Mouse (Mus musculus) midbrain, embryonic 11.5 days (tissue): ENCODE data around the gene Zfp326. TPM values are rescaled to one million over a fixed set of nuclear protein-coding genes. Genes with fewer than 3 reads are reported as not detected.

Experiments used
- ATAC-seq: fragments of 200-750 bp; cut with Nextera tagmentation; 2 replicates; pipeline ENCODE4 v1.8.0; 2017; ENCODE audit warnings: moderate TSS enrichment, moderate library complexity; ENCODE audit not compliant: low FRiP score
- DNase-seq: peaks from one replicate; pipeline ENCODE4 v3.0.0; 2015; ENCODE audit warnings: low spot score; ENCODE audit errors: missing footprints
- H3K27ac ChIP-seq: fragments of 300-500 bp; sonication (generic); 2 replicates; pipeline ENCODE4 v1.5.1; 2014; ENCODE audit warnings: low read depth, low read length
- H3K27me3 ChIP-seq: fragments of 300-500 bp; sonication (generic); 2 replicates; pipeline ENCODE4 v1.6.1; 2014; ENCODE audit warnings: mild to moderate bottlenecking, low read length, moderate library complexity, mixed read lengths; ENCODE audit not compliant: control insufficient read depth, insufficient read depth
- H3K36me3 ChIP-seq: fragments of 300-500 bp; sonication (generic); 2 replicates; pipeline ENCODE4 v1.6.1; 2014; ENCODE audit warnings: mild to moderate bottlenecking, low read length, moderate library complexity, mixed read lengths; ENCODE audit not compliant: control insufficient read depth, insufficient read depth
- H3K4me1 ChIP-seq: fragments of 300-500 bp; sonication (generic); 2 replicates; pipeline ENCODE4 v1.6.1; 2014; ENCODE audit warnings: low read length; ENCODE audit not compliant: control insufficient read depth, insufficient read depth
- H3K4me2 ChIP-seq: fragments of 300-500 bp; sonication (generic); 2 replicates; pipeline ENCODE4 v1.6.1; 2014; ENCODE audit warnings: mild to moderate bottlenecking, moderate library complexity
- H3K4me3 ChIP-seq: fragments of 300-500 bp; sonication (generic); 2 replicates; pipeline ENCODE4 v1.5.1; 2014; ENCODE audit warnings: low read depth, low read length
- H3K9ac ChIP-seq: fragments of 300-500 bp; sonication (generic); 2 replicates; pipeline ENCODE4 v1.6.1; 2014; ENCODE audit warnings: low read length
- H3K9me3 ChIP-seq: fragments of 300-500 bp; sonication (generic); 2 replicates; pipeline ENCODE4 v1.6.1; 2016; ENCODE audit warnings: low read length; ENCODE audit not compliant: control insufficient read depth
- WGBS: fragments of 180-500 bp; shearing (Covaris S2); extraction: QIAGEN DNeasy Blood & Tissue Kit; methylation state at CpG from one replicate; pipeline ENCODE4 v1.1.7; 2014; 5-methylcytosine and 5-hydroxymethylcytosine counted together
- polyA plus RNA-seq: library from polyadenylated mRNA; unstranded; fragments of >200 nt; fragmentation: Nextera tagmentation; extraction: Ambion mirVana; gene quantifications from 2 replicates; pipeline ENCODE4 v1.2.1, GENCODE M21; 2014

Gene Zfp326
- 43.3 and 50.6 TPM in 2 replicates for polyA plus RNA-seq

GRCm38 (mm10) chr5:105876068-105876924, at the start of gene Zfp326:
Gene Zfp326, plus strand, starts transcription at chr5:105876565.
- WGBS = under 1% methylated on average over 56 of the region's 83 CpGs
- no peaks in the 10 kb centered on the region for H3K9me3 ChIP-seq
- ATAC-seq (peak; percentile 97), DNase-seq (peak; percentile 99)
- H3K9ac ChIP-seq = peak within 1 kb of the TSS; percentile 100
- peak within 1 kb of the TSS; percentile 59 for H3K4me2 ChIP-seq
- no peaks in the 10 kb centered on the region; the same call in 1 of the 2 replicates for H3K27me3 ChIP-seq
- H3K4me3 ChIP-seq = peak within 1 kb of the TSS; percentile 99
- peak within 1 kb of the TSS; percentile 69 for H3K27ac ChIP-seq
- H3K36me3 ChIP-seq = no peaks in the 10 kb centered on the region
- peaks cover 17% of the 10 kb centered on the region for H3K4me1 ChIP-seq

GRCm38 (mm10) chr5:105826916-105827510, 49.4 kb upstream of the Zfp326 start:
- Histone ChIP-seq H3K4me3 (no peak overlapping the region), H3K4me2 (no peak overlapping the region), H3K9ac (no peak overlapping the region), H3K4me1 (no peaks in the 10 kb centered on the region), H3K9me3 (no peaks in the 10 kb centered on the region), H3K36me3 (no peaks in the 10 kb centered on the region), H3K27ac (no peak overlapping the region), H3K27me3 (no peaks in the 10 kb centered on the region)
- no peak for DNase-seq
- WGBS = 62% methylated on average over 5 of the region's 5 CpGs
- ATAC-seq = no peak

GRCm38 (mm10) chr5:105828050-105828449, 48.3 kb upstream of the Zfp326 start:
- Histone ChIP-seq H3K9me3 (no peaks in the 10 kb centered on the region), H3K27me3 (no peaks in the 10 kb centered on the region), H3K9ac (no peak overlapping the region), H3K4me3 (no peak overlapping the region), H3K27ac (no peak overlapping the region), H3K4me1 (no peaks in the 10 kb centered on the region), H3K36me3 (no peaks in the 10 kb centered on the region), H3K4me2 (no peak overlapping the region)
- 93% methylated on average over 3 of the region's 3 CpGs for WGBS
- DNase-seq = no peak
- no peak for ATAC-seq

GRCm38 (mm10) chr5:105829008-105829586, 47.3 kb upstream of the Zfp326 start:
- H3K9me3 ChIP-seq = no peaks in the 10 kb centered on the region
- 60% methylated on average over 7 of the region's 7 CpGs for WGBS
- no peaks in the 10 kb centered on the region for H3K27me3 ChIP-seq
- ATAC-seq (no peak), DNase-seq (no peak)
- no peak overlapping the region for H3K9ac ChIP-seq
- H3K4me1 ChIP-seq = no peaks in the 10 kb centered on the region
- no peak overlapping the region for H3K27ac ChIP-seq
- H3K36me3 ChIP-seq = no peaks in the 10 kb centered on the region
- H3K4me3 ChIP-seq = no peak overlapping the region
- no peak overlapping the region for H3K4me2 ChIP-seq

GRCm38 (mm10) chr5:105832140-105832539, 44.2 kb upstream of the Zfp326 start:
- no peaks in the 10 kb centered on the region for H3K27me3 ChIP-seq

GRCm38 (mm10) chr5:105833923-105834322, 42.4 kb upstream of the Zfp326 start:
- ATAC-seq (no peak), DNase-seq (no peak)
- Histone ChIP-seq H3K4me3 (no peak overlapping the region), H3K27me3 (no peaks in the 10 kb centered on the region), H3K36me3 (no peaks in the 10 kb centered on the region), H3K9ac (no peak overlapping the region), H3K9me3 (no peaks in the 10 kb centered on the region), H3K4me1 (no peaks in the 10 kb centered on the region), H3K4me2 (no peak overlapping the region), H3K27ac (no peak overlapping the region)
- WGBS = 81% methylated on average over 3 of the region's 3 CpGs

More at GRCm38 (mm10) chr5:105832140-105832539, 44.2 kb upstream of the Zfp326 start:
- DNase-seq (no peak), ATAC-seq (no peak)
- H3K9me3 ChIP-seq = no peaks in the 10 kb centered on the region
- WGBS = 68% methylated on average over 7 of the region's 7 CpGs
- no peaks in the 10 kb centered on the region for H3K36me3 ChIP-seq
- H3K27ac ChIP-seq = no peak overlapping the region
- no peaks in the 10 kb centered on the region for H3K4me1 ChIP-seq
- no peak overlapping the region for H3K9ac ChIP-seq
- no peak overlapping the region for H3K4me2 ChIP-seq
- no peak overlapping the region for H3K4me3 ChIP-seq

- no peak for DNase-seq
- no peak for ATAC-seq
- H3K27me3 ChIP-seq = no peaks in the 10 kb centered on the region
Measured at GRCm38 (mm10) chr5:105836006-105836405, 40.4 kb upstream of the Zfp326 start.

GRCm38 (mm10) chr5:105839740-105840310, 36.5 kb upstream of the Zfp326 start:
- H3K4me3 ChIP-seq = no peak overlapping the region
- H3K4me2 ChIP-seq = no peak overlapping the region
- H3K9ac ChIP-seq = no peak overlapping the region
- H3K4me1 ChIP-seq = no peaks in the 10 kb centered on the region
- no peak overlapping the region for H3K27ac ChIP-seq
- H3K9me3 ChIP-seq = no peaks in the 10 kb centered on the region
- ATAC-seq = no peak
- DNase-seq = no peak
- 74% methylated on average over 13 of the region's 13 CpGs for WGBS
- no peaks in the 10 kb centered on the region for H3K27me3 ChIP-seq
- no peaks in the 10 kb centered on the region for H3K36me3 ChIP-seq

More at GRCm38 (mm10) chr5:105836006-105836405, 40.4 kb upstream of the Zfp326 start:
- Histone ChIP-seq H3K4me2 (no peak overlapping the region), H3K27ac (no peak overlapping the region), H3K9ac (no peak overlapping the region), H3K36me3 (no peaks in the 10 kb centered on the region), H3K9me3 (no peaks in the 10 kb centered on the region), H3K4me3 (no peak overlapping the region), H3K4me1 (no peaks in the 10 kb centered on the region)
- WGBS = 84% methylated on average over 9 of the region's 9 CpGs
